Mouse (Mus musculus) left cerebral cortex, adult 18-20 months (tissue): ENCODE data around the gene Gm11444. TPM values are rescaled to one million over a fixed set of nuclear protein-coding genes. Genes with fewer than 3 reads are reported as not detected.

Experiments used
- DNase-seq, 2 experiments: peaks; one replicate each; pipeline ENCODE4 v3.0.0; 2021 to 2022; ENCODE audit warnings: low spot score in 2 of 2, mixed read lengths in 1 of 2
- total RNA-seq, 2 experiments: library from RNA; stranded (reverse); gene quantifications; 2 replicates each; pipeline ENCODE4 v1.2.3; 2021

The Gm11444 gene
- total RNA-seq, 2 experiments from 2014 or later = not detected

DNA sequence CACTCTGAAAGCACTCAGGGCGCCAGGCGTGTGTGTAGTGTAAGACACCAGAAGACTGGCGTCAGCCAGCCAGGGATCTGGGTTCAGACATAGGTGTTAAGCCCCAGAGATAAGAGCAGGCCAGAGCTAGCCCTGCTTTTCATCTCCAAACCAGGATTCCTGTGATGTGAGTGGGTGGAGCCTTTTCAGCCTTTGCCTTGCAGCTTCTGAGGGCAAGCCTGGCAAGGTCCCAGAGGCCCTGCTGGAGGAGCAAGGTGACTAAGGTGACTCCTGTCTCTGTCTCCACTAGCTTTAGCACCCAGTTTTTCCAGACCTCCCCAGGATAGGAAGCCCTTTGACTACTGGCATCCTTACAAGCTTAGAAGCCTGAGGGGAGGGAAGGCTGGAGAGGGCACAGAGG lies 31.7 kb downstream of the Gm11444 start:
- no peak for DNase-seq

DNA sequence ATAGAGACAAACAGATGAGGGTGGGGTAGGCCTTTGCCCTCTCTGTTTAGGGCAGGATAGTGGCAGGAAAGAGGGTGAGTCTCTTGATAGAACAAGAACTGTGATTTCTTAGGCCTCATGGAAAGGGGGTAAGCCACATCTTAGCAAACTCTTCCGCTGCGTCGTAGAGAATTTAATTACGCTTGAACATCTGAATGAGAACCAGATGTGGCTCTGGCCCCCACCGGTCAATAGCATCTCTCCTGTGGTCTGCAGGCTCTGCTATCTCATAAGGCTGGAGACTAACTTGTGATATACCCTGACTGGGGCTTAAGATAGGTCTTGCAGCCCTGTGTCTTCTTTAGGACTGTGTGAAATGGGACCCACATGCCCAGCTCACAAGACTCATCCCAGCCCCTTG lies 33.7 kb downstream of the Gm11444 start:
- DNase-seq = no peak

DNA sequence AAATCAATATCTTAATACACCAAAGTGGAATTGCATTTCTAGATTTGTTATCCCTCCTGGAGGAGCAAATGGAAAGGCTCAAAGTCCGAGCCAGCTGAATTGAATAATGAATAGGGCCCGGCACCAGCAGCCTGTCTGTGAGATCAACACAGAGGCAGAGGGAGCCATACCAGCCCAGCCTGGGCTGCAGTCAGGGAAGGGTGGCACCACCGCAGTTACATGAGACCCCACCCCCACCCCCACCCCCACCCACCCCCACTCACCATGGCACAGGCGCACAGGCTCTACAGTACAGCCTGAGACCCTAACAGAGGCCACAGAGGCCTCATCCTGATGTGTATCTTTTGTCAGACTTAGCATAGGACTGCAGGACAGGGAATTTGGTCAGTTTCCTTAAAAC lies 35.5 kb downstream of the Gm11444 start:
- DNase-seq = no peak

DNA sequence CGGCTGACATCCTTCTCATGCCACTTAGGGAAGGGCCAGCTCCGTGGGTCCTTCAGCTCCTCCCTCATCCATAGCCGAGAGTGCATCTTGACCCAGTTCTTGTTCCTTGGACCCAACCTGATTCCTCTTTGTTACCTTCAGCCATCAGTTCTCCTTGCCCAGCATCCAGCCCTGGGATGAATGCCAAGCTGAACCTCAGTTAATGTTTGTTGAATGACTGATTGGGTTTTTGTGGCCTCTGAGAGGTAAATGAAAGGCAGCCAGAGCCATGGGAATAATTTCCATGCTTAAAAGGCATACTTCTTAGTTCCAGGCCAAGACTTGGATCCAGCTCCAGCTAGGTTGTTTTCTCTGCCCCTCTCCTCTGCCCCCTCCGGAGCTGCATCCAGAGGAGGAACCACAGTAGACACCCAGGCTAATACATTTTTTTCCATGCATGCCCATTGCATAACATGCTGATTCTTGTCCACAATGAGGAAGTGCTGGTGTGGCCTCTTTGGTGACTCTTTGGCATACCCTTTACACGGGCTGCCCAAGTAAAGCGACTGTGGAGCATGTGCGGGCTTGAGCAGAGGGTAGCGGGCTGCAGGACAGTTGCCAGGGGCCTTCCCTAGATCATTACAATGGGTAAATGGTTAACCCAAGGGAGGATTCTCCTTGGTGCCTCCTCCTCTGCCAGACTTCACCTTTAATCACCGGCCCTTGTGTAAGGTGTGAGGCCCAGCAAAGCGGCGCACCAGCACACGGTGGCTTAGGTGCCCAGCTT lies 37.7 kb downstream of the Gm11444 start:
- DNase-seq = no peak

DNA sequence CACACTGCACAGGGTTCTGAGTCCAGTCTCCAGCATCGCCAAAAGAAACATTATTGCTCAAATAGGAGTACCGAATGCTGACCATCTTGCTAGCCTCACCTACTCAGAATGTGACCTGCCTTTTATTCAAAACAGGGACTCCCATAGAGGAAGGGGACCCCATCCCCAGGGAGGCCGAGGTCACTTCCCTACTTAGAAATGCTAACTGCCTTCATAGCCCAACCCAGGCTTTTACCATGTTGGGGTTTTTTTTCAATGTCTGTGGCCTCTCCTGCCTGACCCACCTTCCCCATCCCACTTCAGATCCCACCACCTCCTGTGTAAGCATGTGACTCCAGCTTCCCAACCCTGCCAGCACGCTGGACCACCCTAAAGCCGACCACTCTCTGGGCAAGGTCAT lies 38.5 kb downstream of the Gm11444 start:
- no peak for DNase-seq

DNA sequence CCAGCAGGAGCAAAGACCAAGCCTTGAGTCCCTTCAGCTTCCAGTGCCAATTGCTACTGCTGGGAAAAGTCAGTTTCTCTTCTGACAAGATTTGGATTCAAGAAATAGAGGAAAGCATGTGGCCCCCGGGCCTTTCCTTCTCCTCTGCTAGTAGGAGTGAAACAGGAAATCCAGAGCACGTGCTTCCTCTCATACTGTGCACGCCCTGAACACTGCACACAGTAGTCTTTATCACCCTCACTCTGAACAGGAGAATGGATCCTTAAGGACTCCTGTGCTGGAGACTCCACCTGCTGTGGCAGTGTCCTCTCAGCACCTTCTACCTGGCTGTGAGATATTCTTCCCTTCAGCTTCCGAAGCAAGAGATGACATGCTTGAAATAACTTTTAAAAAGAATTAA lies 38.9 kb downstream of the Gm11444 start:
- no peak for DNase-seq

DNA sequence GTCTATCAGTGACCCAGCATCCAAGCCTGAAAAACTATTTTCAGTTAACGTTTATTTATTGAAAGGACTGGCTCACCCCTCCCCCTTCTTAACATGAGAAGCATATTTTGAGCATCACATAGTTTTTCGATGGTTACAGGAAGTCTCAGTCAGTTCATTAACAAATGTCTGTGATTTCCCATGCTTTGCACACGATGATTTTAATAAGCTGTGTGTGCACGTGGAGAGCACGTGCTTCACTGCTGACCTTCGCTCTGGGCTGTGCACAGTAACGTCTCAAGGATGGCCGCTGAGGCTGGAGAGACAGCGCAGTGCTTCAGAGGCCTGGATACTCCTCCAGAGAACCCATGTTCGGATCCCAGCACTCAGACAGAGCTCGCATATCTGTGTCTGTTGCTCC lies 42.8 kb downstream of the Gm11444 start:
- DNase-seq = no peak

DNA sequence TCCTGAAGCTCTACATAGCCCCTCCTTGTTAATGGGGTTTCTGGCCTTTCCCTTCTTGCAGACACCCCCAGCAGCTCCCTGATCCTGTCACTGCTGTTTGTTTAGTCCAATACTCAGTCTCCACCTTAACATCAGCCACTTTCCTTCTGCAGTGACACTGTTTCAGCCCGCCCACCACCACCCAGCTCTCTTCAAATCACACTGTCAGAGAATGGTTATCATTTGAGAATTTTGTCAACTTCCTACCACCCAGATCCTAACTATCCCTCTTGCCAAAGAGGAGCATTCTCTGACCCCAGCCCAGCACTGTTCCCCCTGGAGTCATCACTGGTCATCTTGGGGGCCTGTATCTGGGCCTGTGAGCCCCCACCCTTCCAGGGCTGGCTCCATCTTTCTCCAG lies 44.4 kb downstream of the Gm11444 start:
- DNase-seq = no peak

DNA sequence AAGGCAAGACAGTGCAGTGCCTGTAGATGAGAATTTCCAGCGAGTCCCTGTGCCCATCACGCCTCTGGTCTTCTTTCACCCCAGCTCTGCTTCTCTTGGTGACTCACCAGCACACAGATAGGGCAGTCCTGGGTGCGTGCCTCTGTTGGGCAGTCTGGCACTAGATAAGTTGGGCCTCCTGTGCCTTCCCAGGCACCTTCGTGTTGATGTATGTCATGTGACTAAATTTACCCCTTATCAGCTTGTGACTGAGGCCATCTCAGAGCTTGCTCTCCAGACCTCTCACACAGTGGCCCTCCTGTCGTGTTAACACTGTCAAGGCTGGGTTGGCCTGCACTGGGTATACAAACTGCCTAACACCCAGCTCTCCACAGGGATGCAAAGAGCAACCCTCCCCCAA lies 46.1 kb downstream of the Gm11444 start:
- DNase-seq = no peak

DNA sequence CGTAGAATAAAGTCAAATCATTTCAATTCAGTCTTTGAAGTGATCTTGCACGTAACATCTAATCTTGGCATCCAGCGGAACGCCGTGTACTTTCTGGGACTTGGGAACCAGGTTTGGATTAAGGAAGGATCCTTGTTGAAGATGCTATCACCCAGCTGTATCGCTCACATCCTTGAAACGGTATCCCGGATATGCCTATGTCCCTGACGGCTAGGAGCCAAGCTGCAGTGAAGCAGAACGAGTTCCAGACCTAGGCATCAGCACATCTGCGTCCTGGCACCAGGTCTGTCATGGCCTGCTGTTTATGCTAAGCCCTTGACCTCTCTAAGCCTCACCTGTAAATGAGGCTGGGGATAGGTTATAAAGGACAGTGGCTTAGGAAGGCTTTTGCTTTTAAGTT lies 49.8 kb downstream of the Gm11444 start:
- no peak for DNase-seq

DNA sequence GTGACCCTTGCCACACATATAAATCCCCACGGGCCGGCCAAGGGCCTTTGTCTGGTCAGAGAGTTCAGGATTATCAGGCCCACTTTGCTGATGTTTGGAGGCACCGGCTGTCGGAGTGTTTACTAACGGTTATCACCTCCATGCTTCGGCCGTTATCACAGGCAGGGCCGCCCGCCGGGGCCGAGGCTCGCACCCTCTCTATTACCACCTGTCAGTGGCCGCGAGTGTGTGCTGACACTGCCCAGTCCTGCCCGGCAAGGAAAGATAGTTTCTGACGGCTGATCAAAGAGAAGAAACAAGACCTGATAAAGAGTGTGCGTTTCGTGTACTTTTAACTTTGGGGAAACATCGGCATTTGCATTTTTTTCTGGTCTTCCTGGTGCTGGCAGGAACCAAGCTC lies 50.3 kb downstream of the Gm11444 start:
- no peak for DNase-seq

DNA sequence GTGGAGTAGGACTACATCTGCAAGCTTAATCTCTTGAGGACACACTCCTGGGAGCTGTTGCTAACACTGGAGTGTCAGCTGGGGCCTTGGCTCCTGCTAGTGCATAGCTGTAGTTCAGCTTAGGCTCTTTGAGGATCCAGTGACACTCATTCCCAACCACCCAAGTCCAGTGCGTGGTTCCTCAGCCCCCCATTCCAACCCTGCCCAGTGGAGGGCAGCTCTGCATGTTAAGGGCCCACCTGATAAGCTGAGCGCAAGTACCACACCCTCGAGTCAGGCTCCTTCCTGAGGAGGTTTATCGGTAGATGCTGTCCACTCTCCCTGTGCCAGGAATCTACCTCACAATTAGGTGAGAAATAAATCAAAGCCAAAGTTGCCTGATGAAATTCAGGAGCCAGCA lies 50.7 kb downstream of the Gm11444 start:
- DNase-seq = no peak

Other genes with a start within 250 kb of the Gm11444 start
- 1 to 10 TPM; 1.3 to 1.5 TPM for gene Tbx2, start 17.8 kb downstream of the Gm11444 start, total RNA-seq
- under 1 TPM in 1 of 2 experiments, not detected in 1; 0.14 TPM for gene Tbx4, start 36.1 kb upstream of the Gm11444 start, total RNA-seq